8 mouse cellular contexts compared by ENCODE assay signal in genomic region chr12:9166218-9166908, GRCm38 (mm10).
DNase-seq lines count a peak whose midpoint lies in the region; ATAC-seq and TF ChIP-seq lines count a peak whose summit lies in the region.

No protein-coding gene starts in this region.

- peak; percentile 11 to 18 for DNase-seq in left cerebral cortex, adult 2 months (ENCODE audit: extremely low spot score in 1 of 2, low spot score in 2 of 2)
- no peak for DNase-seq in left cerebral cortex, adult 11 months (ENCODE audit: low spot score)
- DNase-seq in adrenal gland, adult 2 months, result peak; percentile 18
- DNase-seq in forebrain, embryonic 14.5 days (ENCODE audit: low spot score), result peak; percentile 68
- DNase-seq in limb, embryonic 10.5 days (ENCODE audit: low spot score), result peak; percentile 86
- peak; percentile 75 for DNase-seq in midbrain, embryonic 14.5 days
- peak; percentile 43 for DNase-seq in yolk sac, embryonic 10.5 days (ENCODE audit: low spot score)

- no peaks in the 10 kb centered on the region for H3K4me1 ChIP-seq in forebrain, embryonic 14.5 days (ENCODE audit: control insufficient read depth, insufficient read depth, low read length)
- no peaks in the 10 kb centered on the region for H3K4me1 ChIP-seq in hindbrain, embryonic 16.5 days (ENCODE audit: control insufficient read depth, insufficient read depth, low read depth, low read length)
- H3K4me1 ChIP-seq in limb, embryonic 10.5 days, result peaks cover 12% of the 10 kb centered on the region
- H3K4me1 ChIP-seq in midbrain, embryonic 14.5 days (ENCODE audit: control insufficient read depth, insufficient read depth, low read length), result no peaks in the 10 kb centered on the region

- 59% methylated on average over 10 of the region's 10 CpGs for WGBS in forebrain, embryonic 14.5 days
- 52% methylated on average over 10 of the region's 10 CpGs for WGBS in hindbrain, embryonic 16.5 days
- 53% methylated on average over 10 of the region's 10 CpGs for WGBS in limb, embryonic 10.5 days
- WGBS in midbrain, embryonic 14.5 days, result 55% methylated on average over 10 of the region's 10 CpGs

- no peaks in the 10 kb centered on the region for H3K9me3 ChIP-seq in forebrain, embryonic 14.5 days (replicated peaks; ENCODE audit: control insufficient read depth, low read length)
- no peaks in the 10 kb centered on the region for H3K9me3 ChIP-seq in hindbrain, embryonic 16.5 days (ENCODE audit: control insufficient read depth, low read length)
- H3K9me3 ChIP-seq in limb, embryonic 10.5 days (replicated peaks), result no peaks in the 10 kb centered on the region
- H3K9me3 ChIP-seq in midbrain, embryonic 14.5 days (ENCODE audit: control insufficient read depth, low read length), result no peaks in the 10 kb centered on the region

- peak; percentile 94 for ATAC-seq in forebrain, embryonic 14.5 days
- peak; percentile 91 for ATAC-seq in hindbrain, embryonic 16.5 days
- peak; percentile 76 for ATAC-seq in midbrain, embryonic 14.5 days (ENCODE audit: low FRiP score, low TSS enrichment)

- H3K27ac ChIP-seq in left cerebral cortex, adult 2 months, result no peak overlapping the region
- H3K27ac ChIP-seq in forebrain, embryonic 14.5 days (ENCODE audit: low read depth, low read length), result no peak overlapping the region
- H3K27ac ChIP-seq in hindbrain, embryonic 16.5 days (ENCODE audit: low read depth, low read length), result no peak overlapping the region
- no peak overlapping the region for H3K27ac ChIP-seq in limb, embryonic 10.5 days
- no peak overlapping the region for H3K27ac ChIP-seq in midbrain, embryonic 14.5 days (replicated peaks; ENCODE audit: low read depth, low read length)

- H3K9ac ChIP-seq in forebrain, embryonic 14.5 days (ENCODE audit: low read length), result no peak overlapping the region
- H3K9ac ChIP-seq in hindbrain, embryonic 16.5 days (ENCODE audit: low read depth, low read length), result no peak overlapping the region
- no peak overlapping the region for H3K9ac ChIP-seq in midbrain, embryonic 14.5 days (replicated peaks; ENCODE audit: low read length)

- H3K36me3 ChIP-seq in forebrain, embryonic 14.5 days (ENCODE audit: control insufficient read depth, insufficient read depth, low read length), result no peaks in the 10 kb centered on the region
- H3K36me3 ChIP-seq in hindbrain, embryonic 16.5 days (ENCODE audit: control insufficient read depth, insufficient read depth, low read length), result no peaks in the 10 kb centered on the region
- H3K36me3 ChIP-seq in limb, embryonic 10.5 days, result no peaks in the 10 kb centered on the region
- H3K36me3 ChIP-seq in midbrain, embryonic 14.5 days (ENCODE audit: control insufficient read depth, insufficient read depth, low read length), result no peaks in the 10 kb centered on the region

- no peaks in the 10 kb centered on the region for H3K27me3 ChIP-seq in forebrain, embryonic 14.5 days (replicated peaks; ENCODE audit: control insufficient read depth, insufficient read depth, low read length)
- no peaks in the 10 kb centered on the region for H3K27me3 ChIP-seq in hindbrain, embryonic 16.5 days (replicated peaks; ENCODE audit: control insufficient read depth, insufficient read depth, low read length)
- peaks cover 17% of the 10 kb centered on the region for H3K27me3 ChIP-seq in limb, embryonic 10.5 days (ENCODE audit: low read depth, poor library complexity, severe bottlenecking)
- no peaks in the 10 kb centered on the region for H3K27me3 ChIP-seq in midbrain, embryonic 14.5 days (ENCODE audit: control insufficient read depth, insufficient read depth, low read length)

- no peak overlapping the region for H3K4me3 ChIP-seq in left cerebral cortex, adult 2 months
- H3K4me3 ChIP-seq in forebrain, embryonic 14.5 days (ENCODE audit: low read depth, low read length), result no peak overlapping the region
- H3K4me3 ChIP-seq in hindbrain, embryonic 16.5 days (ENCODE audit: low read length), result no peak overlapping the region
- H3K4me3 ChIP-seq in limb, embryonic 10.5 days, result no peak overlapping the region
- no peak overlapping the region for H3K4me3 ChIP-seq in midbrain, embryonic 14.5 days (replicated peaks; ENCODE audit: low read depth, low read length)

- no peak overlapping the region for H3K4me2 ChIP-seq in forebrain, embryonic 14.5 days (ENCODE audit: low read length)
- no peak overlapping the region for H3K4me2 ChIP-seq in hindbrain, embryonic 16.5 days (ENCODE audit: low read length)
- H3K4me2 ChIP-seq in midbrain, embryonic 14.5 days (ENCODE audit: low read length), result no peak overlapping the region

- intact Hi-C loops in left cerebral cortex, adult 2 months (cut with DNase I), result no loop called here

- peak; percentile 66 for TF ChIP-seq CTCF in left cerebral cortex, adult 2 months (IDR thresholded peaks at IDR 0.05)
